Mouse (Mus musculus): ENCODE data around the gene Inf2. TPM values are rescaled to one million over a fixed set of nuclear protein-coding genes. Genes with fewer than 3 reads are reported as not detected.

Inf2 gene
- polyA plus RNA-seq, 1 experiment from 2014 or later, result 2.5 TPM

- 16% methylated on average over 8 of the region's 8 CpGs for WGBS
- H3K27ac ChIP-seq, result peak overlapping the region; percentile 26; the same call in 1 of the 2 replicates
- peak; percentile 84 for TF ChIP-seq CTCF (IDR thresholded peaks at IDR 0.05; ENCODE audit: low read depth)
Measured at GRCm38 (mm10) chr12:112617898-112618380, 29.4 kb downstream of the Inf2 start.

GRCm38 (mm10) chr12:112618981-112619685 lies 30.5 kb downstream of the Inf2 start:
- peak overlapping the region; percentile 96 for H3K4me2 ChIP-seq (ENCODE audit: low read length)
- TF ChIP-seq CTCF (IDR thresholded peaks at IDR 0.05; ENCODE audit: low read depth), result no peak
- peak overlapping the region; percentile 36; the same call in 1 of the 2 replicates for H3K27ac ChIP-seq
- DNase-seq (ENCODE audit: low spot score), result no peak
- H3K4me1 ChIP-seq (replicated peaks; ENCODE audit: insufficient read depth, low read length), result peaks cover 25% of the 10 kb centered on the region
- H3K9ac ChIP-seq (ENCODE audit: low read depth, low read length), result peak overlapping the region; percentile 67; the same call in 1 of the 2 replicates
- peak; percentile 34; the same call in 1 of the 2 replicates for ATAC-seq (replicated peaks; ENCODE audit: low FRiP score, low read depth)
- no peaks in the 10 kb centered on the region for H3K9me3 ChIP-seq (replicated peaks; ENCODE audit: low read length)
- 21% methylated on average over 13 of the region's 13 CpGs for WGBS
- H3K4me3 ChIP-seq (replicated peaks; ENCODE audit: low read depth, low read length), result peak overlapping the region; percentile 45
- no peaks in the 10 kb centered on the region for H3K27me3 ChIP-seq (ENCODE audit: insufficient read depth, low read length)
- H3K36me3 ChIP-seq (ENCODE audit: insufficient read depth, low read length), result no peaks in the 10 kb centered on the region

More at GRCm38 (mm10) chr12:112617898-112618380, 29.4 kb downstream of the Inf2 start:
- no peaks in the 10 kb centered on the region for H3K27me3 ChIP-seq (ENCODE audit: insufficient read depth, low read length)
- ATAC-seq (replicated peaks; ENCODE audit: low FRiP score, low read depth) (peak; percentile 27), DNase-seq (ENCODE audit: low spot score) (peak; percentile 85)
- no peaks in the 10 kb centered on the region for H3K9me3 ChIP-seq (replicated peaks; ENCODE audit: low read length)
- H3K4me2 ChIP-seq (ENCODE audit: low read length), result no peak overlapping the region
- no peak overlapping the region for H3K9ac ChIP-seq (ENCODE audit: low read depth, low read length)
- H3K4me1 ChIP-seq (replicated peaks; ENCODE audit: insufficient read depth, low read length), result peaks cover 25% of the 10 kb centered on the region
- no peak overlapping the region for H3K4me3 ChIP-seq (replicated peaks; ENCODE audit: low read depth, low read length)
- no peaks in the 10 kb centered on the region for H3K36me3 ChIP-seq (ENCODE audit: insufficient read depth, low read length)

GRCm38 (mm10) chr12:112619686-112620353 lies 31.2 kb downstream of the Inf2 start, which contains the start of gene Adssl1:
Gene Adssl1 (plus strand): TSS chr12:112620045.
- Histone ChIP-seq H3K9ac (ENCODE audit: low read depth, low read length) (peak within 1 kb of the TSS; percentile 67), H3K9me3 (replicated peaks; ENCODE audit: low read length) (no peaks in the 10 kb centered on the region), H3K4me1 (replicated peaks; ENCODE audit: insufficient read depth, low read length) (peaks cover 25% of the 10 kb centered on the region), H3K36me3 (ENCODE audit: insufficient read depth, low read length) (no peaks in the 10 kb centered on the region), H3K27me3 (ENCODE audit: insufficient read depth, low read length) (no peaks in the 10 kb centered on the region), H3K27ac (peak within 1 kb of the TSS; percentile 54; the same call in 1 of the 2 replicates), H3K4me2 (ENCODE audit: low read length) (peak within 1 kb of the TSS; percentile 96), H3K4me3 (replicated peaks; ENCODE audit: low read depth, low read length) (peak within 1 kb of the TSS; percentile 45)
- WGBS, result under 1% methylated on average over 55 of the region's 56 CpGs
- ATAC-seq (replicated peaks; ENCODE audit: low FRiP score, low read depth) (peak; percentile 61), DNase-seq (ENCODE audit: low spot score) (peak; percentile 58)
- TF ChIP-seq CTCF (IDR thresholded peaks at IDR 0.05; ENCODE audit: low read depth), result no peak

- 17% methylated on average over 16 of the region's 16 CpGs for WGBS
Measured at GRCm38 (mm10) chr12:112620354-112621061, 31.9 kb downstream of the Inf2 start.

GRCm38 (mm10) chr12:112621900-112622299 lies 33.3 kb downstream of the Inf2 start:
- H3K4me1 ChIP-seq (replicated peaks; ENCODE audit: insufficient read depth, low read length), result peaks cover 25% of the 10 kb centered on the region

More at GRCm38 (mm10) chr12:112620354-112621061, 31.9 kb downstream of the Inf2 start:
- peak overlapping the region; percentile 54; the same call in 1 of the 2 replicates for H3K27ac ChIP-seq
- peaks cover 25% of the 10 kb centered on the region for H3K4me1 ChIP-seq (replicated peaks; ENCODE audit: insufficient read depth, low read length)
- H3K27me3 ChIP-seq (ENCODE audit: insufficient read depth, low read length), result no peaks in the 10 kb centered on the region
- TF ChIP-seq CTCF (IDR thresholded peaks at IDR 0.05; ENCODE audit: low read depth), result no peak
- H3K4me2 ChIP-seq (ENCODE audit: low read length), result peak overlapping the region; percentile 96
- H3K36me3 ChIP-seq (ENCODE audit: insufficient read depth, low read length), result no peaks in the 10 kb centered on the region
- ATAC-seq (replicated peaks; ENCODE audit: low FRiP score, low read depth) (peak; percentile 1; the same call in 1 of the 2 replicates), DNase-seq (ENCODE audit: low spot score) (no peak)
- H3K9ac ChIP-seq (ENCODE audit: low read depth, low read length), result peak overlapping the region; percentile 67
- H3K9me3 ChIP-seq (replicated peaks; ENCODE audit: low read length), result no peaks in the 10 kb centered on the region
- peak overlapping the region; percentile 45 for H3K4me3 ChIP-seq (replicated peaks; ENCODE audit: low read depth, low read length)

More at GRCm38 (mm10) chr12:112621900-112622299, 33.3 kb downstream of the Inf2 start:
- TF ChIP-seq CTCF (IDR thresholded peaks at IDR 0.05; ENCODE audit: low read depth), result no peak
- no peaks in the 10 kb centered on the region for H3K27me3 ChIP-seq (ENCODE audit: insufficient read depth, low read length)
- ATAC-seq (replicated peaks; ENCODE audit: low FRiP score, low read depth), result no peak
- 78% methylated on average over 3 of the region's 3 CpGs for WGBS
- H3K4me2 ChIP-seq (ENCODE audit: low read length), result no peak overlapping the region
- DNase-seq (ENCODE audit: low spot score), result no peak
- no peaks in the 10 kb centered on the region for H3K9me3 ChIP-seq (replicated peaks; ENCODE audit: low read length)
- no peaks in the 10 kb centered on the region for H3K36me3 ChIP-seq (ENCODE audit: insufficient read depth, low read length)
- no peak overlapping the region for H3K4me3 ChIP-seq (replicated peaks; ENCODE audit: low read depth, low read length)
- H3K9ac ChIP-seq (ENCODE audit: low read depth, low read length), result no peak overlapping the region
- H3K27ac ChIP-seq, result no peak overlapping the region

Measured in kidney, postnatal 0 days (tissue).